Mouse (Mus musculus) midbrain, embryonic 15.5 days (tissue): ENCODE data around the gene A030005L19Rik. TPM values are rescaled to one million over a fixed set of nuclear protein-coding genes. Genes with fewer than 3 reads are reported as not detected.
"Not testable (repeated sequence)": the region's sequence is repeated elsewhere in the genome, so short reads cannot be mapped to it uniquely, and the experiment has no call there.

ENCODE experiments used
- ATAC-seq: fragments of 200-750 bp; cut with Nextera tagmentation; replicated peaks from 2 replicates; pipeline ENCODE4 v1.8.0; 2017; ENCODE audit warnings: moderate TSS enrichment
- H3K27ac ChIP-seq: fragments of 300-500 bp; sonication (generic); 2 replicates; pipeline ENCODE4 v1.5.1; 2015; ENCODE audit warnings: mild to moderate bottlenecking, inconsistent platforms
- H3K27me3 ChIP-seq: fragments of 300-500 bp; sonication (generic); replicated peaks from 2 replicates; pipeline ENCODE4 v1.6.1; 2015; ENCODE audit warnings: inconsistent platforms
- H3K36me3 ChIP-seq: fragments of 300-500 bp; sonication (generic); replicated peaks from 2 replicates; pipeline ENCODE4 v1.6.1; 2015; ENCODE audit warnings: inconsistent platforms
- H3K4me1 ChIP-seq: fragments of 300-500 bp; sonication (generic); 2 replicates; pipeline ENCODE4 v1.6.1; 2015; ENCODE audit warnings: inconsistent platforms
- H3K4me2 ChIP-seq: fragments of 300-500 bp; sonication (generic); 2 replicates; pipeline ENCODE4 v1.6.1; 2015; ENCODE audit warnings: inconsistent platforms, mild to moderate bottlenecking, moderate library complexity
- H3K4me3 ChIP-seq: fragments of 300-500 bp; sonication (generic); 2 replicates; pipeline ENCODE4 v1.5.1; 2015; ENCODE audit warnings: mild to moderate bottlenecking, inconsistent platforms
- H3K9ac ChIP-seq: fragments of 300-500 bp; sonication (generic); 2 replicates; pipeline ENCODE4 v1.6.1; 2015; ENCODE audit warnings: mild to moderate bottlenecking, inconsistent platforms
- H3K9me3 ChIP-seq: fragments of 300-500 bp; sonication (generic); 2 replicates; pipeline ENCODE4 v1.6.1; 2016; ENCODE audit warnings: inconsistent platforms
- WGBS: fragments of 180-500 bp; shearing (Covaris S2); methylation state at CpG from one replicate; pipeline ENCODE4 v1.1.7; 2015; ENCODE audit warnings: mixed read lengths; 5-methylcytosine and 5-hydroxymethylcytosine counted together
- polyA plus RNA-seq: library from polyadenylated mRNA; unstranded; fragments of >200 nt; fragmentation: Nextera tagmentation; extraction: Ambion mirVana; gene quantifications from 2 replicates; pipeline ENCODE4 v1.2.1, GENCODE M21; 2015

Gene A030005L19Rik
- polyA plus RNA-seq, 1 experiment from 2014 or later = 0.43 TPM

GRCm38 (mm10) chr1:82942505-82942904 is 29.4 kb downstream of the A030005L19Rik start:
- H3K9ac ChIP-seq, ATAC-seq, H3K4me1 ChIP-seq, H3K27me3 ChIP-seq, H3K4me2 ChIP-seq, H3K4me3 ChIP-seq, H3K27ac ChIP-seq, H3K9me3 ChIP-seq, H3K36me3 ChIP-seq: not testable (repeated sequence)
- 99% methylated on average over 2 of the region's 2 CpGs for WGBS

DNA sequence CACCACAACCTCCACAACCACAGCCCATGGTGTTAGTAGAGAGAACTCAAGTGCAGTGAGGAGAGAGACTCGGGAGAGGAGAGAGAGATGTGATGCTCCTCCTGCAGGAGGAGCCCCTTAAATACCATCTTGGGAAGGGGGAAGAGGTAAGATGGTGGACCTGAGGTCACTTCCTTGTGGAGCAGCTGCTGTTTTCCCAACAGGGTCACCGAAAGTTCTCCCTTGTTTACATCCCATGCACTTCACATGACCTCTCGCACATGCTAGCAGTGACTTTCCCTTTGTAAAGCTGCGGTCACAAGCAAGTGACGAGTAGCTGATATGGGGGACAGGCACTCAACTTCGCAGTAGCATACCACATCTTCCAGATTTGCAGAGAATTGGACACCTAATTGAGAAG is 30.2 kb downstream of the A030005L19Rik start, which contains the start of gene A030003K21Rik:
TSS of gene A030003K21Rik (minus strand) at position 94 of the 400 bp plus-strand sequence.
- H3K27me3 ChIP-seq, H3K4me2 ChIP-seq, H3K4me1 ChIP-seq, H3K9ac ChIP-seq, ATAC-seq, H3K4me3 ChIP-seq, H3K36me3 ChIP-seq, H3K27ac ChIP-seq, H3K9me3 ChIP-seq: not testable (repeated sequence)
- whole genome bisulfite sequencing = no CpG with 5 or more reads among the region's 6 CpGs

GRCm38 (mm10) chr1:82946029-82946428 is 32.9 kb downstream of the A030005L19Rik start:
- H3K4me1 ChIP-seq, H3K9me3 ChIP-seq, H3K4me2 ChIP-seq, H3K36me3 ChIP-seq, H3K4me3 ChIP-seq, ATAC-seq, H3K27ac ChIP-seq, H3K9ac ChIP-seq, H3K27me3 ChIP-seq: not testable (repeated sequence)
- 100% methylated on average over 2 of the region's 2 CpGs for WGBS

GRCm38 (mm10) chr1:82948601-82949000 is 35.5 kb downstream of the A030005L19Rik start:
- Histone ChIP-seq H3K27ac (no peak overlapping the region), H3K4me1 (no peaks in the 10 kb centered on the region), H3K9ac (no peak overlapping the region), H3K36me3 (no peaks in the 10 kb centered on the region), H3K9me3 (no peaks in the 10 kb centered on the region), H3K4me2 (no peak overlapping the region), H3K27me3 (no peaks in the 10 kb centered on the region), H3K4me3 (no peak overlapping the region)
- WGBS = 90% methylated on average over 2 of the region's 2 CpGs
- no peak for ATAC-seq

GRCm38 (mm10) chr1:82955913-82956312 is 42.8 kb downstream of the A030005L19Rik start, which contains the start of gene Gm7544:
Gene Gm7544 (minus strand): TSS chr1:82956013.
- ATAC-seq, H3K4me3 ChIP-seq, H3K4me1 ChIP-seq, H3K36me3 ChIP-seq, H3K4me2 ChIP-seq, H3K27ac ChIP-seq, H3K9me3 ChIP-seq, H3K27me3 ChIP-seq, H3K9ac ChIP-seq: not testable (repeated sequence)

DNA sequence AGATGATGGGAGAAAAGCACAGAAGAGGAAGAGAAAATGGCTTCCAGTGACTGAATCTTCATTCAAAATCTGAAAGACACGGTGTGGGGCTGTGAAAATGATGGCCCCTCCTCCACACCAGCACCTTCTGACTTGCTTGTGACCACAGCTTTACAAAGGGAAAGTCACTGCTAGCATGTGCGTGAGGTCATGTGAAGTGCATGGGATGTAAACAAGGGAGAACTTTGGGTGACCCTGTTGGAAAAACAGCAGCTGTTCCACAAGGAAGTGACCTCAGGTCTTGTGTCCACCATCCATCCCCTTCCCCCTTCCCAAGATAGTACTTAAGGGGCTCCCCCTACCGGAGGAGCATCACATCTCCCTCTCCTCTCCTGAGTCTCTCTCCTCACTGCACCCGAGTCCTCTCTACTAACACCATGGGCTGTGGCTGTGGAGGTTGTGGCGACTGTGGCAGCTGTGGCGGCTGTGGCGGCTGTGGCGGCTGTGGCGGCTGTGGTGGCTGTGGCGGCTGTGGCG is 46.8 kb downstream of the A030005L19Rik start, which contains the start of gene Gm47955:
TSS of gene Gm47955 (plus strand) at position 417 of the 516 bp plus-strand sequence.
- H3K27ac ChIP-seq = no peak within 1 kb of the TSS
- H3K36me3 ChIP-seq = no peaks in the 10 kb centered on the region
- no peak for ATAC-seq
- H3K9ac ChIP-seq = no peak within 1 kb of the TSS
- no peaks in the 10 kb centered on the region for H3K9me3 ChIP-seq
- no peaks in the 10 kb centered on the region for H3K4me1 ChIP-seq
- H3K4me3 ChIP-seq = no peak within 1 kb of the TSS
- H3K27me3 ChIP-seq = no peaks in the 10 kb centered on the region
- 92% methylated on average over 11 of the region's 11 CpGs for WGBS
- no peak within 1 kb of the TSS for H3K4me2 ChIP-seq

Other genes starting within 250 kb of the A030005L19Rik start
- gene Mff, start 188.4 kb upstream of the A030005L19Rik start, polyA plus RNA-seq = 394 and 397 TPM in 2 replicates
- 0.27 TPM in 1 of 2 replicates, not detected in the other for gene Tm4sf20, start 144.9 kb upstream of the A030005L19Rik start, polyA plus RNA-seq
- gene Gm47791, start 142.1 kb upstream of the A030005L19Rik start, polyA plus RNA-seq = not detected in 2 replicates
- gene Agfg1, start 73.8 kb upstream of the A030005L19Rik start, polyA plus RNA-seq = 25.2 and 28.3 TPM in 2 replicates
- gene A030014E15Rik, start 11.6 kb downstream of the A030005L19Rik start, polyA plus RNA-seq = not detected in 2 replicates
- not detected in 2 replicates for gene Gm6217, start 18.1 kb downstream of the A030005L19Rik start, polyA plus RNA-seq
- not detected in 2 replicates for gene A030003K21Rik, start 30.1 kb downstream of the A030005L19Rik start, polyA plus RNA-seq
- gene Gm7544, start 42.7 kb downstream of the A030005L19Rik start, polyA plus RNA-seq = not detected in 2 replicates
- not detected in 2 replicates for gene Gm47955, start 47.0 kb downstream of the A030005L19Rik start, polyA plus RNA-seq
- gene Gm47959, start 87.2 kb downstream of the A030005L19Rik start, polyA plus RNA-seq = not detected in 2 replicates
- gene Slc19a3, start 125.1 kb downstream of the A030005L19Rik start, polyA plus RNA-seq = 0.87 and 0.94 TPM in 2 replicates
- not detected in 2 replicates for gene Krtap28-10, start 129.2 kb downstream of the A030005L19Rik start, polyA plus RNA-seq
- gene Gm47969, start 131.6 kb downstream of the A030005L19Rik start, polyA plus RNA-seq = not detected in 2 replicates
- gene A030005K14Rik, start 146.1 kb downstream of the A030005L19Rik start, polyA plus RNA-seq = not detected in 2 replicates
- not detected in 2 replicates for gene Krtap28-13, start 147.6 kb downstream of the A030005L19Rik start, polyA plus RNA-seq
- gene Ccl20, start 203.4 kb downstream of the A030005L19Rik start, polyA plus RNA-seq = not detected in 2 replicates
- 1.2 and 1.9 TPM in 2 replicates for gene Daw1, start 246.4 kb downstream of the A030005L19Rik start, polyA plus RNA-seq